Mouse (Mus musculus): ENCODE results near the gene Pea15a. TPM values are rescaled to one million over a fixed set of nuclear protein-coding genes. Genes with fewer than 3 reads are reported as not detected.

Pea15a gene
- polyA plus RNA-seq, 1 experiment from 2014 or later, result 14.5 TPM

GRCm38 (mm10) chr1:172240945-172241708, 34.5 kb upstream of the Pea15a start:
- Histone ChIP-seq H3K4me2 (ENCODE audit: low read depth, low read length) (no peak overlapping the region), H3K4me3 (ENCODE audit: low read depth, low read length) (no peak overlapping the region), H3K9ac (replicated peaks) (no peak overlapping the region), H3K9me3 (ENCODE audit: low read length) (no peaks in the 10 kb centered on the region), H3K27me3 (ENCODE audit: insufficient read depth, low read length) (peaks cover 16% of the 10 kb centered on the region; the same call in 1 of the 2 replicates), H3K27ac (ENCODE audit: low read depth) (no peak overlapping the region), H3K36me3 (replicated peaks; ENCODE audit: insufficient read depth, low read length) (no peaks in the 10 kb centered on the region), H3K4me1 (ENCODE audit: insufficient read depth) (no peaks in the 10 kb centered on the region)
- ATAC-seq (no peak), DNase-seq (no peak)
- 38% methylated on average over 6 of the region's 6 CpGs for WGBS (ENCODE audit: insufficient replicate concordance)
- TF ChIP-seq CTCF (IDR thresholded peaks at IDR 0.05; ENCODE audit: low read depth) (no peak), EP300 (IDR thresholded peaks at IDR 0.05; ENCODE audit: low read depth) (no peak)

- Histone ChIP-seq H3K36me3 (replicated peaks; ENCODE audit: insufficient read depth, low read length) (no peaks in the 10 kb centered on the region), H3K4me1 (ENCODE audit: insufficient read depth) (no peaks in the 10 kb centered on the region), H3K4me3 (ENCODE audit: low read depth, low read length) (no peak overlapping the region), H3K4me2 (ENCODE audit: low read depth, low read length) (no peak overlapping the region), H3K9me3 (ENCODE audit: low read length) (no peaks in the 10 kb centered on the region), H3K9ac (replicated peaks) (no peak overlapping the region), H3K27ac (ENCODE audit: low read depth) (no peak overlapping the region), H3K27me3 (ENCODE audit: insufficient read depth, low read length) (no peaks in the 10 kb centered on the region)
- WGBS (ENCODE audit: insufficient replicate concordance), result 63% methylated on average over 1 of the region's 1 CpGs
- TF ChIP-seq CTCF (IDR thresholded peaks at IDR 0.05; ENCODE audit: low read depth), result no peak
- no peak for TF ChIP-seq EP300 (IDR thresholded peaks at IDR 0.05; ENCODE audit: low read depth)
- DNase-seq (no peak), ATAC-seq (no peak)
Observed at GRCm38 (mm10) chr1:172229215-172229614, 22.6 kb upstream of the Pea15a start.

- Histone ChIP-seq H3K36me3 (replicated peaks; ENCODE audit: insufficient read depth, low read length) (no peaks in the 10 kb centered on the region), H3K4me3 (ENCODE audit: low read depth, low read length) (no peak overlapping the region), H3K27ac (ENCODE audit: low read depth) (no peak overlapping the region), H3K4me1 (ENCODE audit: insufficient read depth) (no peaks in the 10 kb centered on the region), H3K27me3 (ENCODE audit: insufficient read depth, low read length) (no peaks in the 10 kb centered on the region), H3K4me2 (ENCODE audit: low read depth, low read length) (no peak overlapping the region), H3K9ac (replicated peaks) (no peak overlapping the region), H3K9me3 (ENCODE audit: low read length) (no peaks in the 10 kb centered on the region)
- TF ChIP-seq EP300 (IDR thresholded peaks at IDR 0.05; ENCODE audit: low read depth), result no peak
- no peak for TF ChIP-seq CTCF (IDR thresholded peaks at IDR 0.05; ENCODE audit: low read depth)
- WGBS (ENCODE audit: insufficient replicate concordance), result 68% methylated on average over 2 of the region's 2 CpGs
- DNase-seq (no peak), ATAC-seq (no peak)
Observed at GRCm38 (mm10) chr1:172228209-172228608, 21.6 kb upstream of the Pea15a start.

- Histone ChIP-seq H3K4me3 (ENCODE audit: low read depth, low read length) (no peak overlapping the region), H3K9ac (replicated peaks) (no peak overlapping the region), H3K27ac (ENCODE audit: low read depth) (no peak overlapping the region), H3K4me2 (ENCODE audit: low read depth, low read length) (no peak overlapping the region), H3K36me3 (replicated peaks; ENCODE audit: insufficient read depth, low read length) (no peaks in the 10 kb centered on the region), H3K27me3 (ENCODE audit: insufficient read depth, low read length) (no peaks in the 10 kb centered on the region), H3K4me1 (ENCODE audit: insufficient read depth) (peaks cover 4% of the 10 kb centered on the region), H3K9me3 (ENCODE audit: low read length) (no peaks in the 10 kb centered on the region)
- DNase-seq (no peak), ATAC-seq (no peak)
- WGBS (ENCODE audit: insufficient replicate concordance), result 72% methylated on average over 11 of the region's 11 CpGs
- no peak for TF ChIP-seq EP300 (IDR thresholded peaks at IDR 0.05; ENCODE audit: low read depth)
- TF ChIP-seq CTCF (IDR thresholded peaks at IDR 0.05; ENCODE audit: low read depth), result no peak
Observed at GRCm38 (mm10) chr1:172221297-172222063, 14.9 kb upstream of the Pea15a start.

- ATAC-seq (no peak), DNase-seq (no peak)
- Histone ChIP-seq H3K4me3 (ENCODE audit: low read depth, low read length) (no peak overlapping the region), H3K9me3 (ENCODE audit: low read length) (no peaks in the 10 kb centered on the region), H3K4me2 (ENCODE audit: low read depth, low read length) (no peak overlapping the region), H3K4me1 (ENCODE audit: insufficient read depth) (peaks cover 4% of the 10 kb centered on the region), H3K36me3 (replicated peaks; ENCODE audit: insufficient read depth, low read length) (no peaks in the 10 kb centered on the region), H3K9ac (replicated peaks) (no peak overlapping the region), H3K27ac (ENCODE audit: low read depth) (0 out of 2 replicates have a peak overlapping the region, but pooled peaks have one; percentile 6), H3K27me3 (ENCODE audit: insufficient read depth, low read length) (no peaks in the 10 kb centered on the region)
- TF ChIP-seq CTCF (IDR thresholded peaks at IDR 0.05; ENCODE audit: low read depth) (no peak), EP300 (IDR thresholded peaks at IDR 0.05; ENCODE audit: low read depth) (no peak)
- WGBS (ENCODE audit: insufficient replicate concordance), result 58% methylated on average over 10 of the region's 10 CpGs
Observed at GRCm38 (mm10) chr1:172220414-172220813, 13.8 kb upstream of the Pea15a start.

All from liver, postnatal 0 days (tissue).